Mouse (Mus musculus) CH12.LX (cell line): ENCODE data around the gene Tnfrsf19. TPM values are rescaled to one million over a fixed set of nuclear protein-coding genes. Genes with fewer than 3 reads are reported as not detected.

ENCODE experiments used
- DNase-seq: peaks from one replicate; pipeline ENCODE4 v3.0.0-alpha.2; 2013; ENCODE audit errors: extremely low read depth
- H3K27ac ChIP-seq: 2 replicates; pipeline ENCODE4 v1.5.1; 2012; ENCODE audit warnings: low read depth, mild to moderate bottlenecking, control low read depth, moderate library complexity; ENCODE audit not compliant: insufficient read depth
- H3K27me3 ChIP-seq: replicated peaks from 2 replicates; pipeline ENCODE3; 2012; ENCODE audit warnings: inconsistent platforms
- H3K36me3 ChIP-seq, 2 experiments: replicated peaks in 1 of 2; 2 replicates each; pipeline versions ENCODE3 to v1.6.1; 2012; ENCODE audit warnings: inconsistent platforms in 1 of 2, low read length in 1 of 2, mild to moderate bottlenecking in 1 of 2, mixed read lengths in 1 of 2, moderate library complexity in 1 of 2; ENCODE audit not compliant: control insufficient read depth in 1 of 2, insufficient read depth in 1 of 2
- H3K4me1 ChIP-seq, 2 experiments: 2 replicates each; pipeline ENCODE4 v1.6.1; 2012; ENCODE audit warnings: inconsistent platforms in 1 of 2, moderate library complexity in 1 of 2; ENCODE audit not compliant: insufficient read depth in 2 of 2, control insufficient read depth in 1 of 2
- H3K4me2 ChIP-seq: 2 replicates; pipeline ENCODE4 v1.6.1; 2012; ENCODE audit warnings: low read depth, mild to moderate bottlenecking, control low read depth; ENCODE audit not compliant: poor library complexity, insufficient read depth, severe bottlenecking
- H3K4me3 ChIP-seq, 3 experiments: fragments of 150-350 bp in 1 of 3; sonication (generic) in 1 of 3; replicated peaks in 1 of 3; 2 replicates each; pipeline versions ENCODE3 to v1.5.1; 2011 to 2012; ENCODE audit warnings: low read depth in 2 of 3, low read length in 2 of 3, mild to moderate bottlenecking in 2 of 3, moderate library complexity in 2 of 3, control low read depth in 1 of 3, improper control_type of control experiment in 1 of 3, inconsistent platforms in 1 of 3, mixed read lengths in 1 of 3; ENCODE audit not compliant: poor library complexity in 1 of 3
- H3K79me2 ChIP-seq: replicated peaks from 2 replicates; pipeline ENCODE4 v1.6.1; 2012; ENCODE audit warnings: mild to moderate bottlenecking, moderate library complexity; ENCODE audit not compliant: control insufficient read depth, poor library complexity, insufficient read depth, severe bottlenecking; ENCODE audit errors: extremely low read depth
- H3K9ac ChIP-seq: 2 replicates; pipeline ENCODE4 v1.6.1; 2012; ENCODE audit warnings: low read depth, mild to moderate bottlenecking, control low read depth, moderate library complexity; ENCODE audit not compliant: insufficient read depth
- H3K9me3 ChIP-seq: replicated peaks from 2 replicates; pipeline ENCODE3; 2012; ENCODE audit warnings: low read length, inconsistent platforms, mixed read lengths
- CHD2 ChIP-seq: IDR thresholded peaks from 2 replicates; pipeline ENCODE4 v1.6.1; 2011; ENCODE audit warnings: low read length, improper control_type of control experiment
- CTCF ChIP-seq, 2 experiments: IDR thresholded peaks in 1 of 2; conservative IDR thresholded peaks in 1 of 2; 2 replicates each; pipeline ENCODE4 v1.5.1; 2011 to 2012; ENCODE audit warnings: low read depth in 2 of 2, low read length in 2 of 2, improper control_type of control experiment in 1 of 2, inconsistent platforms in 1 of 2, mild to moderate bottlenecking in 1 of 2, moderate library complexity in 1 of 2
- E2F4 ChIP-seq: IDR thresholded peaks from 2 replicates; pipeline ENCODE4 v1.6.1; 2011; ENCODE audit warnings: low read depth, low read length, improper control_type of control experiment; ENCODE audit not compliant: insufficient replicate concordance
- EP300 ChIP-seq: IDR thresholded peaks from 2 replicates; pipeline ENCODE4 v1.6.1; 2011; ENCODE audit warnings: low read length, improper control_type of control experiment
- ETS1 ChIP-seq: conservative IDR thresholded peaks from 2 replicates; pipeline ENCODE4 v1.6.1; 2012; ENCODE audit warnings: low read depth, mild to moderate bottlenecking, inconsistent platforms, low read length, improper control_type of control experiment, moderate library complexity
- GABPA ChIP-seq: IDR thresholded peaks from 2 replicates; pipeline ENCODE4 v1.6.1; 2012; ENCODE audit warnings: low read depth, low read length, improper control_type of control experiment, inconsistent platforms; ENCODE audit not compliant: insufficient replicate concordance
- IRF4 ChIP-seq: IDR thresholded peaks from 2 replicates; pipeline ENCODE4 v1.6.1; 2014; ENCODE audit warnings: low read depth, mild to moderate bottlenecking, inconsistent platforms, low read length, improper control_type of control experiment
- JUN ChIP-seq: IDR thresholded peaks from 2 replicates; pipeline ENCODE4 v1.6.1; 2011; ENCODE audit warnings: low read depth, mild to moderate bottlenecking, low read length, improper control_type of control experiment, moderate library complexity; ENCODE audit not compliant: insufficient read depth
- MAFK ChIP-seq: IDR thresholded peaks from 2 replicates; pipeline ENCODE4 v1.6.1; 2011; ENCODE audit warnings: low read length, improper control_type of control experiment; ENCODE audit not compliant: insufficient replicate concordance
- MEF2A ChIP-seq: IDR thresholded peaks from 2 replicates; pipeline ENCODE4 v1.6.1; 2014; ENCODE audit warnings: low read depth, mild to moderate bottlenecking, inconsistent platforms, low read length, improper control_type of control experiment, borderline replicate concordance
- POLR2A ChIP-seq: IDR thresholded peaks from 2 replicates; pipeline ENCODE4 v1.6.1; 2011; ENCODE audit warnings: low read depth, mild to moderate bottlenecking, improper control_type of control experiment, low read length
- RCOR1 ChIP-seq: conservative IDR thresholded peaks from 2 replicates; pipeline ENCODE4 v1.6.1; 2012; ENCODE audit warnings: low read depth, mild to moderate bottlenecking, inconsistent platforms, low read length, improper control_type of control experiment
- SIN3A ChIP-seq: IDR thresholded peaks from 2 replicates; pipeline ENCODE4 v1.6.1; 2012; ENCODE audit warnings: low read length, improper control_type of control experiment, inconsistent platforms
- USF2 ChIP-seq: conservative IDR thresholded peaks from 2 replicates; pipeline ENCODE4 v1.6.1; 2011; ENCODE audit warnings: low read depth, low read length, improper control_type of control experiment
- ZKSCAN1 ChIP-seq: IDR thresholded peaks from 2 replicates; pipeline ENCODE4 v1.6.1; 2012; ENCODE audit warnings: low read depth, inconsistent platforms, low read length, improper control_type of control experiment, borderline replicate concordance
- dilution Hi-C: fragments of 300-500 bp; cut with MboI; formaldehyde crosslinking; loops from 2 replicates; pipeline ENCODE4 v1.14.3; 2020; ENCODE audit warnings: low sequenced_read_pairs; ENCODE audit not compliant: extremely low pct_unique_long_range_greater_than_20kb, extremely low pct_ligation_motif_present
- in situ Hi-C: fragments of 300-500 bp; cut with MboI; formaldehyde crosslinking; loops from 3 replicates; pipeline ENCODE4 v1.14.3; 2019; ENCODE audit warnings: low sequenced_read_pairs, low pct_ligation_motif_present, low pct_unique_long_range_greater_than_20kb, mixed read lengths
- polyA plus RNA-seq: library from polyadenylated mRNA; unstranded; fragments of >175 nt; gene quantifications from 2 replicates; pipeline ENCODE4 v1.2.1, GENCODE M21; 2012; ENCODE audit warnings: low read depth; ENCODE audit not compliant: insufficient read length
- total RNA-seq, 2 experiments: library from RNA; depleted of rRNA; stranded (reverse); fragments of 300-350 nt in 1 of 2; fragments of >200 nt in 1 of 2; gene quantifications; 2 replicates each; pipeline ENCODE4 v1.2.3; 2012 to 2014

Tnfrsf19 gene
- total and polyA plus RNA-seq, 3 experiments, result 4.4 to 6.5 (median 4.6) TPM

DNA sequence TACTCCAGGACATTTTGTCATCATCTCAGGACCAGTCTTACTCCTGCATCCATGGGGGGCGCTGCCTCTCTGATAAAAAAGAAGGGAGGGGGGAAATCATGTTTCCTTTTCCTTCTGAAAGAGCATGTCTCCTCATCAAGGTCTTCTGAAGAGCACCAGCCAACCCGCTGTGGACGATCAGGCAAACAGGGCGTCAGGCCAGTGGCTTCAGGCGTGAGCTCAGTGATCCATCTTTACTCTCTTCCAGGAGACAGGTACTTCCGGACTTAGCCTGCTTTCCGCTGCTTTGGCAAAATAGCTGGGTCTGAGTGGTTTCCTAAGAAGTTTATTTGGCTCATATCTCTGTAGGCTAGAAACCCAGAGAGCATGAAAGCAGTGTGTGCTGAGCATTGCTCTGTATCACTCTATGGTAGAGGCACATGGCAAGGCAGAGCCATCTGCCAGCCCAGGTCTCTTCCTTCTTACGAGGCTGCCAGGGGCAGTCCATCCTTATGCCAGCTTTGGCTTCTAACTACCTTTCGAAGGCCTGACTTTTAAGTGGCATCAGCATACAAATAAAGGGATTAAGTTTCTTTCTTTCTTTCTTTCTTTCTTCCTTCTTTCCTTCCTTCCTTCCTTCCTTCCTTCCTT is 13.1 kb upstream of the Tnfrsf19 start:
- no peaks in the 10 kb centered on the region for H3K27me3 ChIP-seq
- no peaks in the 10 kb centered on the region for H3K79me2 ChIP-seq
- H3K9me3 ChIP-seq, result no peaks in the 10 kb centered on the region
- no peak overlapping the region for H3K4me2 ChIP-seq
- TF ChIP-seq MEF2A (no peak), ZKSCAN1 (no peak)
- H3K4me1 ChIP-seq, result peaks cover 14 to 86% of the 10 kb centered on the region in 2 experiments
- no peak overlapping the region for H3K4me3 ChIP-seq
- dilution Hi-C loops, result no loop called here
- H3K36me3 ChIP-seq, result no peaks in the 10 kb centered on the region
- no peak overlapping the region for H3K9ac ChIP-seq
- no peak for DNase-seq
- H3K27ac ChIP-seq, result no peak overlapping the region
- in situ Hi-C loops, result no loop called here

DNA sequence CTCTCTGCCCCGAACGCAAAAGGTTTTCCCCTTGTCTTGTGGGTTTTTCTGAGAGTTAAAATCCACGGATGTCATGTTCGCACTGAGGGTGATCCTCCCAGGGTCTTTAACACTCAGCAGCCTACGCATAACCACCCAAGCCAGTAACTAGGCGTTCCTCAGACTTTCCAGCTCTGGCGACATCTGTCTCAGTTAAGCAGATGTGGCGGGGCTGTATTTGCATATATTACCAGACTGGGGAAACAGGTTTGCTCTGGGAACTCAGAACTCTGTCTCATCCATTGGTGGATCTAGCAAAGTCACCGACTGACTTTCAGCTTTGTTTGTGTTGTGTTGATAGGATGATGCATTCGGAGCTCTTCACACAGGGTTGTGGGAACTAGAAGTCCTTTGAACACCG is 10.7 kb upstream of the Tnfrsf19 start:
- no peaks in the 10 kb centered on the region for H3K27me3 ChIP-seq
- peak; percentile 75 for DNase-seq
- H3K4me1 ChIP-seq, result peaks cover 14 to 72% of the 10 kb centered on the region in 2 experiments
- no peak overlapping the region for H3K27ac ChIP-seq
- H3K9ac ChIP-seq, result no peak overlapping the region
- in situ Hi-C loops, result no loop called here
- peak overlapping the region; percentile 63 for H3K4me2 ChIP-seq
- H3K4me3 ChIP-seq, result peak overlapping the region in 2 of 3 experiments; percentile 1 to 32
- no peaks in the 10 kb centered on the region for H3K79me2 ChIP-seq
- TF ChIP-seq ETS1, result peak; percentile 46
- no peak for TF ChIP-seq ZKSCAN1
- H3K36me3 ChIP-seq, result no peaks in the 10 kb centered on the region
- H3K9me3 ChIP-seq, result peaks cover 5% of the 10 kb centered on the region
- dilution Hi-C loops, result no loop called here

DNA sequence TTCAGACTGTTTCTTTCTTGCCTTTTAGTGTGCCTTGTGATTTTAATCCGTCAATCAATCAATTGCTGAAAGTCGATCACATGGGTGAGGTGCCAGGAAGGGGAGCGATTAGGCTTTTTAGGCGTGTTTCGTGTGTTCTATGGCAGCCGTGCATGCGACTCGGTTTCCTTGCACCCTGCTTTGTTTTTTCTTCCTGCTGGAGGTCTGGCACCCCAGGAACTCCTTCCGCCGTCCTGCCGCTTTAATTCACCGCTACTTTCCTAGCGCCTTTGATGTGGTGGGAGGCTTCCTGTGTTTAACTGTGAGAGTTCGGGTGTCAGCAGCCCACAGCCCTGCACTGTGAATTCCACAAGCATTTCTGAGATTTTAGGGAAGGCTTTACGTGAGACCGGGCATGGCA is 10.2 kb upstream of the Tnfrsf19 start:
- H3K9me3 ChIP-seq, result peaks cover 5% of the 10 kb centered on the region
- no peaks in the 10 kb centered on the region for H3K27me3 ChIP-seq
- H3K4me3 ChIP-seq, result peak overlapping the region in 2 of 3 experiments; percentile 1 to 32
- TF ChIP-seq CHD2 (no peak), E2F4 (no peak), JUN (no peak), CTCF (conservative IDR thresholded peaks at IDR 0.05 in 1 of 2, IDR thresholded peaks at IDR 0.05 in 1 of 2; ENCODE audit: low read depth in 2 of 2, low read length in 2 of 2) (no peak), SIN3A (no peak), EP300 (no peak), ZKSCAN1 (no peak), MAFK (no peak), USF2 (no peak), IRF4 (no peak), MEF2A (no peak), GABPA (no peak), POLR2A (no peak), RCOR1 (no peak)
- in situ Hi-C loops, result no loop called here
- no peaks in the 10 kb centered on the region for H3K79me2 ChIP-seq
- no peak overlapping the region for H3K27ac ChIP-seq
- DNase-seq, result no peak
- H3K9ac ChIP-seq, result no peak overlapping the region
- H3K4me2 ChIP-seq, result peak overlapping the region; percentile 63
- H3K36me3 ChIP-seq, result no peaks in the 10 kb centered on the region
- dilution Hi-C loops, result no loop called here
- peaks cover 14 to 72% of the 10 kb centered on the region in 2 experiments for H3K4me1 ChIP-seq
